Mouse (Mus musculus): Measurements from ENCODE around the gene Aig1.

DNA sequence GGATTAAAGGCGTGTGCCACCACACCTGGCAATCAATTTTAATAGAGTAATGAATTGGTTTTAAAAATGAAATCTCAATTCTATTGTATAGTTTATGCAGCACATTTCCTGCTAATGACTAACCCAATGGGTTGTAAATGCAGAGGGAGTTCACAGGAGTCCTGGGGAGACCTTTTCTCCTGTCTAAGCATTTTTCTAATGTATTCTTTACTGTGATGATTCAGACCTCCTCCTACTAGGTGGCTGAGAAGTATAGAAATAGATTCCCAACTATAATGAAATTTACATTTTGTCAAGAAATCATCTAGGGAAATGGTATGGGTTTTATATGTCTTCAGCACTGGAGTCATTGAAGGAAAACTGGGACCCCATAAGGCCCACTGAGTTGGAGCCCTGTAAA is 114.1 kb downstream of the Aig1 start:
- TF ChIP-seq CTCF (IDR thresholded peaks at IDR 0.05; ENCODE audit: extremely low read depth, insufficient read length, insufficient replicate concordance, low read depth, low read length) (no peak), POLR2A (IDR thresholded peaks at IDR 0.05; ENCODE audit: low read depth, low read length) (no peak)
